Mouse (Mus musculus) midbrain, postnatal 0 days (tissue): ENCODE measurements around the gene Gm10944. TPM values are rescaled to one million over a fixed set of nuclear protein-coding genes. Genes with fewer than 3 reads are reported as not detected.

ENCODE experiments used
- ATAC-seq: fragments of 200-750 bp; cut with Nextera tagmentation; 2 replicates; pipeline ENCODE4 v1.8.0; 2017; ENCODE audit warnings: moderate number of reproducible peaks, mild to moderate bottlenecking, moderate TSS enrichment, moderate library complexity; ENCODE audit not compliant: low FRiP score
- DNase-seq: peaks from one replicate; pipeline ENCODE4 v3.0.0-alpha.2; 2015; ENCODE audit warnings: low spot score
- H3K27ac ChIP-seq: fragments of 300-500 bp; sonication (generic); 2 replicates; pipeline ENCODE4 v1.5.1; 2014; ENCODE audit warnings: low read depth, mild to moderate bottlenecking, low read length, mixed read lengths
- H3K27me3 ChIP-seq: fragments of 300-500 bp; sonication (generic); 2 replicates; pipeline ENCODE4 v1.6.1; 2014; ENCODE audit warnings: low read length, control low read depth, mixed read lengths; ENCODE audit not compliant: insufficient read depth
- H3K36me3 ChIP-seq: fragments of 300-500 bp; sonication (generic); 2 replicates; pipeline ENCODE4 v1.6.1; 2014; ENCODE audit warnings: low read length, control low read depth, mixed read lengths; ENCODE audit not compliant: insufficient read depth
- H3K4me1 ChIP-seq: fragments of 300-500 bp; sonication (generic); 2 replicates; pipeline ENCODE4 v1.6.1; 2014; ENCODE audit warnings: mild to moderate bottlenecking, control low read depth, antibody characterized with exemption, low read length, mixed read lengths; ENCODE audit not compliant: insufficient read depth
- H3K4me2 ChIP-seq: fragments of 300-500 bp; sonication (generic); 2 replicates; pipeline ENCODE4 v1.6.1; 2014; ENCODE audit warnings: low read depth, mild to moderate bottlenecking, low read length, mixed read lengths; ENCODE audit not compliant: poor library complexity, severe bottlenecking
- H3K4me3 ChIP-seq: fragments of 300-500 bp; sonication (generic); 2 replicates; pipeline ENCODE4 v1.5.1; 2014; ENCODE audit warnings: low read depth, mild to moderate bottlenecking, low read length, moderate library complexity
- H3K9ac ChIP-seq: fragments of 300-500 bp; sonication (generic); replicated peaks from 2 replicates; pipeline ENCODE4 v1.6.1; 2014; ENCODE audit warnings: mild to moderate bottlenecking, low read length, moderate library complexity, mixed read lengths; ENCODE audit not compliant: poor library complexity, severe bottlenecking
- H3K9me3 ChIP-seq: fragments of 300-500 bp; sonication (generic); 2 replicates; pipeline ENCODE4 v1.6.1; 2016; ENCODE audit warnings: low read length, control low read depth
- CTCF ChIP-seq: IDR thresholded peaks from 2 replicates; pipeline ENCODE4 v1.5.1; 2016; ENCODE audit warnings: antibody characterized with exemption, mild to moderate bottlenecking
- WGBS: fragments of 180-500 bp; shearing (Covaris S2); extraction: QIAGEN DNeasy Blood & Tissue Kit; methylation state at CpG from one replicate; pipeline ENCODE4 v1.1.7; 2014; 5-methylcytosine and 5-hydroxymethylcytosine counted together
- polyA plus RNA-seq: library from polyadenylated mRNA; unstranded; fragments of >200 nt; fragmentation: Nextera tagmentation; extraction: Ambion mirVana; gene quantifications from 2 replicates; pipeline ENCODE4 v1.2.1, GENCODE M21; 2015
- total RNA-seq: library from RNA; depleted of rRNA; stranded (reverse); fragments of >200 nt; gene quantifications from 2 replicates; pipeline ENCODE4 v1.2.3, GENCODE M21; 2014; rRNA removed

Gm10944 gene
- total and polyA plus RNA-seq, 2 experiments from 2014 or later, result not detected

DNA sequence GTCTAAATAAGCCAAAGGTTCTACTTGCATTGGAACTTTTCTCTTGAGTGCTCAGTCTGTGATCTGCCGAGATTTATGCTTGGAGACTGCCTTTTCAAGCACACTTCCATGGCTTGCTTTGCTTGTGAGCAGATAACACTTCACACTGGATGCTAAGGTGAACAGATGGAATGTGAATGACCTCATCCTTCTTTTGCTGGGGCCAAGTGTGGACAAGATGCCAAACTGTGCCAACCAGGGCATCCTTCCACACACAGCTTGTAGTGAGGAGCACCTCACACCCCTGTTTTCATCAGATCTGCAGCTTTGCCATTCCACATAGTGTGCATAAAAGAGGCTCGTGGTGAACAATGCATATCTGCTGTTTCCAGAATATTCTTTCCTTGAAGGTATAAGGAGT lies 29.7 kb downstream of the Gm10944 start:
- no peaks in the 10 kb centered on the region for H3K9me3 ChIP-seq
- no peak for TF ChIP-seq CTCF
- H3K4me2 ChIP-seq, result no peak overlapping the region
- H3K9ac ChIP-seq, result no peak overlapping the region
- DNase-seq (peak; percentile 45), ATAC-seq (peak; percentile 54; the same call in 1 of the 2 replicates)
- H3K4me1 ChIP-seq, result no peaks in the 10 kb centered on the region
- no peaks in the 10 kb centered on the region for H3K36me3 ChIP-seq
- WGBS, result 76% methylated on average over 2 of the region's 2 CpGs
- no peaks in the 10 kb centered on the region for H3K27me3 ChIP-seq
- no peak overlapping the region for H3K4me3 ChIP-seq
- H3K27ac ChIP-seq, result no peak overlapping the region

DNA sequence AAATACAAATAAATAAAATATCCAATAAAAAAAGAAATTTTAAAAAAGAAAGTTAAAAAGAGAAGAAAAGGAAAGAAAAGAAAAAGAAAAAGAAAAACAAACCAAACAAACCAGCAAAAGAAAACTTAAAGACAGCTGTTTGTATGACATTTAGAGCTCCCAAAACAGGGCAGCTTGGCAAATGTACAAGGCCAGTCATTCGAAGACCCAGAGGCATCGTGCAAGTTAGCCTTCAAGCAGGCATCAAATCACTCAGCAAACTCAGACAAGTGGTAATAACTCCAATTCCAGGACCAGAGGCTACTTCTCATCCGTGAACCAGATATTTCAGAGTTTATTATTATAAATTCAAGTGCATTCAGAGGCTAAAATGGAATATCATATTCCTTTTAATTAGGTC lies 45.4 kb downstream of the Gm10944 start:
- Histone ChIP-seq H3K4me3 (no peak overlapping the region), H3K36me3 (no peaks in the 10 kb centered on the region), H3K27me3 (no peaks in the 10 kb centered on the region), H3K4me2 (no peak overlapping the region), H3K9ac (no peak overlapping the region), H3K4me1 (no peaks in the 10 kb centered on the region), H3K9me3 (no peaks in the 10 kb centered on the region), H3K27ac (no peak overlapping the region)
- TF ChIP-seq CTCF, result no peak
- no peak for DNase-seq
- 85% methylated on average over 3 of the region's 3 CpGs for WGBS
- ATAC-seq, result no peak

Other genes starting within 250 kb of the Gm10944 start
- gene Adgb, start 209.0 kb upstream of the Gm10944 start, total RNA-seq, result 0.33 TPM in 2 replicates
- 0.28 and 0.36 TPM in 2 replicates for gene Adgb, start 209.0 kb upstream of the Gm10944 start, polyA plus RNA-seq
- 2.5 and 3.6 TPM in 2 replicates for gene Rab32, start 123.1 kb upstream of the Gm10944 start, total RNA-seq
- gene Rab32, start 123.1 kb upstream of the Gm10944 start, polyA plus RNA-seq, result 3.9 and 4.2 TPM in 2 replicates